Mouse (Mus musculus): ENCODE measurements around the gene Ift57. TPM values are rescaled to one million over a fixed set of nuclear protein-coding genes. Genes with fewer than 3 reads are reported as not detected.

Ift57 gene
- total RNA-seq (2021): 10 to 100 TPM; 49.6 to 50.2 TPM
- long read RNA-seq, experiment 1, transcript Ift57-201 (11 exons, 2,601 nt): major isoform, 48 of 64 reads
- long read RNA-seq, experiment 1, partial matches to known transcripts: 9 of 64 reads
- long read RNA-seq, experiment 1, other reads (novel, unspliced or antisense): 7 of 64 reads
- long read RNA-seq, experiment 2, transcript Ift57-201 (11 exons, 2,601 nt): major isoform, 77 of 86 reads
- long read RNA-seq, experiment 2, partial matches to known transcripts: 4 of 86 reads
- long read RNA-seq, experiment 2, other reads (novel, unspliced or antisense): 5 of 86 reads

DNA sequence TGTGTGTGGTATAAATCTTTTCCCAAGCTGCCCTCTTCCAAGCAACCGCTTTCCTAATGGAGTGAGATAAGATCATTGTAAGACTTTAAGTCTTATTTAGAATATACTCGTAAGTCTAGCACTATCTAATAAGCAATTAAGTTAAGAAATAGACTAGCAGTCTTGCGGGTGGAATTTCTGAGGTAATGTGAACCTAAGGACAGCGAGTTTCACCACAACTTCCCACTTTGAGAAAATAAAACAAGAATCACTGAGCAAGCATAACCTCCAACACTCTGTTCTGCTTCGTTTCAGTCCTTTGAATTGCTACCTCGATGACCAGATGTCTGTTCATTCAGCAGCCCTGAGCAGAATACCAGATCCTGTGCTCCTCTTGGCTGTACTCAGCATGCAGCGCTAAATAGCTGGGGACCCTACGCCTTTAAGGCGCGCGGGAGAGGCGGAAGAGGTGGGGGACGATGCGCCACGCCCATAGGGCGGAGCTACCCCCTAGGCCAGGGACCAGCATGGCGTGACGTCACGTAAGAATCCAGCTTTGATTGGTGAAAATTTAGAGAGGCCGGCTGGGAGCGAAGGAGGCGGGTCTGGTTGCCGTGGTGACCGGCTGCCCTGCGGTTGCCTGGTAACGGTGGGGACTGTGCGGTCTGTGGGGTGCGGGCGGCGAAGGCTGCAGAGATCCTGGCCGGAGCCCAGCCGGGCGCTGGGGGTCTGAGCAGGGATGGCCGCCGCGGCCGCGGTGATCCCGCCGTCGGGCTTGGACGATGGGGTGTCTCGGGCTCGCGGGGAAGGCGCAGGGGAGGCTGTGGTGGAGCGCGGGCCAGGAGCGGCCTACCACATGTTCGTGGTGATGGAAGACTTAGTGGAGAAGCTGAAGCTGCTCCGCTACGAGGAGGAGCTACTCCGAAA, at the start of gene Ift57:
Ift57 (plus strand) TSS at position 614 of the 906 bp plus-strand sequence.
- peak; percentile 97 to 99 for DNase-seq (ENCODE audit: low spot score in 2 of 2)

DNA sequence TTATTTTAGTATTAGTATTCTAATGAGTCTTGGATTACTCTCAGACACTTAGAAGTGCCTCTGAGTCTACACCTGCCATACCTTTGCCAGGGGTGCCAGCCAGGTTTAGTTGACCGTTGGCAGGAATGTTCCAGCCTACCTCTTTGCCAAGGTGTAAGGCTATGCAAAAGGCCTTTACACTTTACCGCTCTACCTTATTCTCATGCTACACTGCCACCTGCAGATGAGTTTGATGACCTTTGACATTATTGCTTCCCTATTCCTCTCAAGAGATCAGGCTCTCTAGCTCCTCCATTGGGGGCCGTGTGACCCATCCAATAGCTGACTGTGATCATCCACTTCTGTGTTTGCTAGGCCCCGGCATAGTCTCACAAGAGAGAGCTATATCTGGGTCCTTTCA, 41.9 kb upstream of the Ift57 start:
- DNase-seq (ENCODE audit: low spot score in 2 of 2): no peak

DNA sequence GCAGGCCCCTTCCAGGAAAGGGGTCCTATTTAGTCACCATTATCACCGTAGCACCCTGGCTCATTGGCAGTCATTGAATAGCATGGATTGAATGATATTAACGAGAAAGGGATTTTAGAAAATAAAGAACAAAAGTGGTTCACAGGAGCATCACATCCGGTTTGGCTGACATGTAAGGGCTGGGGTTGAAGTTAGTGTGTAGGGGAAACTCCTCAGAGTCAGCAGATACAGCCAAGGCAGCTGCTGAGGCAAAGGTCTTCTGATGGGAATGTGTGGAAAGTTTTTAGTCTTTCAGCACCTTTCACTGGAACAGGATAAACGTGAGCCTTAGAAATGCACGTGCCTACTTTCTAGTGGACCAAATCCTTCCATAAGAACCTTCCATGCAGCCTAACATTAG, 41.0 kb upstream of the Ift57 start:
- no peak for DNase-seq (ENCODE audit: low spot score in 2 of 2)

DNA sequence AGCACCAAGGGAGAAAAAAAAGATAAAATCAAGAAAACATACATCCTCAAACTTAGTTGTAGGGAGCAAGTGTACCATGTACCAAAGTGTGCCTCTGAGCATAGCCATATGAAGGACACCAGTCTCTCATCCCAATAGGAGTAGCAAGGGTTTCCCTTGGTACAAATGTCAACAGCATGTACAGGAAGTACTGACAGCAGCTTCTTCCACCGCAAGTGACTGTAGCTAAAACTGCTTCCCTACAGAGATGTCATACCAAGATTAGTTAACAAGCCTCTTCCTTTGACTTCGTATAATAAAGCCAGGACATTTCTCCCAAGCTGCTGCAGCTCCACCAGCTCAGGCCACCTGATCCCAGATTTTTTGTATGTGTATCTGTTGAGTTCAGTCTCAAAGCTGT, 39.9 kb upstream of the Ift57 start:
- DNase-seq (ENCODE audit: low spot score in 2 of 2): no peak

DNA sequence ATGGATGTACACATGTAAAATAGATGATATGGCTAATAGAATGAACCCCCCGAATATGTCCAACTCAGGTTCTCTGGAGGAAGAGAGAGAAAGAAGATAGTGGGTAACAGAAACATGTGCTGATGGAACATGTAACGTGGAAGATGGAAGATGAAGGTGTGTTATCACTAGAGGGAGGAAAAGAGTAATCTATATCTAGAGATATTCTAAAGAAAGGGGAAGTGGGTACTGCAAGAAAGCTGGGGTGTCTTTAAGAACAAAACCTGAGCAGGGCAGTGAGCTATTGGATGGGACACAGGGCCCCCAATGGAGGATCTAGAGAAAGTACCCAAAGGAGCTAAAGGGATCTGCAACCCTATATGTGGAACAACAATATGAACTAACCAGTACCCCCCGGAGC, 38.9 kb upstream of the Ift57 start:
- DNase-seq (ENCODE audit: low spot score in 2 of 2): no peak

DNA sequence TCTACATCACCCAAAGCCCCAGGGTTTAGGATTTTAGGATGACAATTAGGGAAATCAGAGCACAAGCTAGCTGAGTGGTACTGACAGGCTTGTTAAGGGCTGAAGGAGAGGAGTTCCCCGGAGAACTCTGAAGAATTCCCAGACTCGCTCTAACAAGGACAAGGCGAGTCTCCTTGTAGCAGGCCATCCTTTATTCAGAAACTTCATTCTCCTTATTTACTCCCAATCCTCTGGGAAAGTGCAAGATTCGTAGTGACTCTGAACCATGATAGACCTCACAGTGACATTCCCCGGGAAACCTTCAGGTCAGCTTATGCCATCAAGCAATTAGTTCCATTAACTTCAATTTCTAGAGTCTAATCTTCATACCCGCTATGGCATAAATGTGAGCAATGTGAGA, 36.8 kb upstream of the Ift57 start:
- no peak for DNase-seq (ENCODE audit: low spot score in 2 of 2)

DNA sequence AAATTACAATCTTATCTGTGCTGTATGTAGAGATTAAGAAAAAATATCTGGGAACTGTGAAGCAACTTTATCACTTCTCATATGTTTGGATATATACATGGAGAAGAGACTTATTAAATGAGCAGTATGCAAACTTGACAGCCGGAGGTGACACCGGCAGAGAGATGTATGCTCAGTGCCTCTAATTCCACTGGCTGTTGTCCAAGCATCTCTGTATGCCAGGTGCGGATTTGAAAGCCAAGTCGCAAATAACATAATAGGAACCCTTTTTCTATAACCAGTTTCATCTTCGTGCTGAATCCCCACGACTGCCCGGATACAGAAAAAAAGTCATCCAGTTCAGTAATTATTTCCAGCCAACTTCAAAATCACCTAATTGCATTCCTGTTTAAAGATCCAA, 34.4 kb upstream of the Ift57 start:
- no peak for DNase-seq (ENCODE audit: low spot score in 2 of 2)

DNA sequence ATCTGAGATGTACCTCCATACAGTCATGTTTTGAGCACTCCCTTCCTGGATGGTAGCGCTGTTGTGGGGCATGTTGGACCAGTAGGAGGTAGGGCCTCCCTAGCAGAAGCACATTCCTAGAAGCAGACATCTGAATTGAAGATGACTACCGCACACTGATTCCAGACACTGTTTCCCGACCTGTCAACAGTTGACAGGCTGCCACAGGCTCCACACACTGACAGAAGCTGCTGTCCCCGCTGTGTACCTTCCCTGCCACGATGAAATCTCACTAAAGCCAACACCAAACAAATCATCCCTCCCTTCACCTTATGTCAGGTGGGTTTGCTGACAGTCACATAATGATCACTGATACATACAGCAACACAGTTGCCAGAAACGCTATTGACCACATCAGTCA, 19.4 kb upstream of the Ift57 start:
- no peak for DNase-seq (ENCODE audit: low spot score in 2 of 2)

DNA sequence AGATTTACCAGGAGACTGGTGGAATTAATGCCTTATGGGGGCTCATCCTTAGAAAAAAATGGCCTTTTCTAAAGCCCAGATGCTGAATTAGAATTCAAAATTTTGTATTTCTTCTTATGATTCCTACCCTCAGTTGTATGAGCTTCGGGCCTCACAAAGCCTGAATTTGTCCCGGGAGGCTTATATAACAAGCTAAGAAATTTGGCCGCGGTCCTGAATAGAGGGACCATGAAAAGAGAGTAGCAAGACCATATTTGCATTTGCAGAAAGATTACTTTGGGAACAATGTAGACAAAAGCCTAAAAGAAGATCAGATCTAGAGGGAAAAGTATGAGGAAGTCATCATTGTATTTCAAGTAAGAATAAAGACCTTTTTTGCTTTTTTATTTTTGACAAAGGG, 14.1 kb upstream of the Ift57 start:
- DNase-seq (ENCODE audit: low spot score in 2 of 2): no peak

DNA sequence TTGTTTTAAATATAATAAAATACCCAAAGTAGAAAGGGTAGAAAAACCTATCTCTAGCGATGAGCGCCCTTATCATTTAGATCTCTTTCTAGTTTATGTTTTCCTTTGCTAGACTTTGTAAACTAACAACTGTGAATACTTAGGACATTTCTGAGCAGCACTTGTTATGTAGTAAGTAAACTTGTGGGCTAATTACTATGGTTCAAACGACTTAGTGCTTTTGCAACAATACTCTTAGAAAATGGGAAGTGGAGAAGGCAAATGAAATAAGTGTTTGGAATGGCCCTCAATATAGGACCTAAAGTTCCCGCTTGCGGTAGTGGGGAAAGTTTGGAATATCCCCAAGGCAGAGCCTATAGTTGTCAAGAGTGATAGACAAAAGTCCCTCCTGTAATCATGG, 788 bp downstream of the Ift57 start:
- DNase-seq (ENCODE audit: low spot score in 2 of 2): no peak

DNA sequence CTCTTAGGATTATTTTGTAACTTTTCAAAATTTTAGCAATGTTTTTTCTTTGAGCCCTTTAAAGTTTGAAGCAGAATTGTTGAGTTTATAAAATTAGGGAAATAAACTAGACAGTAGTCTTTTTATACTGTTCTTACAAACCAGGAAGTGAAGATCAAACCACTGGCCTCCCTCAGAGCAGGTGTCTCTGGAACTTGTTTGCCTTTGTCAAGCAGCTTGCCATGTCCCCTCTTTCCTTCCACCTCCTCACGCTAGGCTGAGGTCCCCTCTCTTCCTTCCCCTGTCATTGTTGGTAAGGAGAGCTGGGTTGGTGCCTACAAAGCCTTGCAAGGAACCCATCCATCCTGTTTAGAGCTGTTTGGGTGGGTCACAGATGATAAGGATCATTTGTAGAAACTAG, 9.0 kb downstream of the Ift57 start:
- DNase-seq (ENCODE audit: low spot score in 2 of 2): no peak

DNA sequence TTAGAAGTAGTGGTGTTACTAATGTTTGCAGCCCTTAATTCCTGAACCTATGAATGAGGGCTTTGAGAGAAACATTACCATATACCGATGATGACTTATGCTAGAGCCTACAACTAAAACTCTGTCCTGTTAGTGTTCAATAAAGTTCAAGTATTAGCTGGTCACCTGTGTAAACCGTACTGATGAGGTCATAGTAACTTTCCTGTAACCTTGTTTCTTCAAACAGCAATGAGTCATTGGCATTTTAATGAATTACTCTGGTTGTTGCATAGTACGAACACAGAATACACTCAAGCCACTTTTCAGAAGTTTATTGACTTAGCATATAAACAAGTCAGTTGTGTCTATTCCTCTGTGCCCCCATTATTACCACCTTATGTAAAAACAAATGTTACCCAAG, 11.2 kb downstream of the Ift57 start:
- DNase-seq (ENCODE audit: low spot score in 2 of 2): no peak

DNA sequence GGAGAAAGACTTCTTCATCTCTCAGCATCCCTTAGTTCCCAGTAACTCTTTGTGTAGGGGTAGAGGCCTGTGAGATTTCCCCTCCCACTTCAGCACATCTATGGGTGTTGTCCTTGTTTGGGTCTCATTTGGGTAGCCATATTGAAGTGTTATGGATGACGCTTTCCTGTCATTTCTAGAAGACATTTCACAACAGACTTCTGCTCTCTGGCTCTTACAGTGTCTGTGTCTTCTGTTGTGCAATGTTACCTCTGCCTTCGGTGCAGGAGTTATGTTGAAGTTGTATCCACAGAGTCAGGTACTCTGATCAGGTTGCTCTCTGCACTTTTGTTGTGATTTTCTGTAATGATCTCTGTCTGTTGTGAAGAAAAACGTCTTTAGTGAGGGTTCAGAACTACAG, 14.3 kb downstream of the Ift57 start:
- no peak for DNase-seq (ENCODE audit: low spot score in 2 of 2)

DNA sequence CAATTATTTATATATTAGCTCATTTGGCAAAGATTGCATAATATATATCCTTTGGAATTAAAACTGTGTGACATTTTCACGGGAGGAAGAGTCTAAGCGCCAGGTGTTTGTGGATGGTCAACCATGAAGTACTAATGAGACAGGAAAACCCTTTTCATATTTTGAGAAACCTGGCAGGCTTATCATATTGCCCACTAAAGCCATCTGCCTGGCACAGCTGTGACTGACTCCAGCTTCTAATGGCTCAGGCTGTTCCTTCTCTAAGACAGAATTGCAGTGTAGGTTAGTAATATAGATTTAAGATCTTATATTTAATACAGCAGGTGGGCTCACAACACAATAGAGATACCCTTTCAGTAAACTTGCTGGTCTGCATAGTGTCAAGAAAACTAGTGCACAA, 21.6 kb downstream of the Ift57 start:
- no peak for DNase-seq (ENCODE audit: low spot score in 2 of 2)

DNA sequence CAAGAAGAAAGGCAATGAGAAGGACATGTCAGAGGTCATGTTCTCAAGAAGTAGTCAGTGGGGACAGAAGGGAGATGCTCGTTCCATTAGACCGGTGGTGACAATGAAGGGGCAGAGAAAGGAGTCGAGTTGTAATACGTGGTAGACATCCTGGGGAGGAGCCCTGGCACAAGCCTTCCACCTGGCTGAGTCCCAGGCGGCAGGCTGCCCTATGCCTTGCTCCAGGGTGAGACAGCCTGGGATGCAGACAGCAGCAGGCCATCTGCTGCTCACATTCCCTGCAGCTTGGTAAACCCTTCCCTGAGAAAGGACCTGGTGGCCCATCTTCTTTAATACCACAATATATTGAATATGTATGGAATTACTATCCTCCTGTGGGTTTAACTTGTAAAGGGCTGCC, 22.6 kb downstream of the Ift57 start:
- DNase-seq (ENCODE audit: low spot score in 2 of 2): peak; percentile 49 to 64

DNA sequence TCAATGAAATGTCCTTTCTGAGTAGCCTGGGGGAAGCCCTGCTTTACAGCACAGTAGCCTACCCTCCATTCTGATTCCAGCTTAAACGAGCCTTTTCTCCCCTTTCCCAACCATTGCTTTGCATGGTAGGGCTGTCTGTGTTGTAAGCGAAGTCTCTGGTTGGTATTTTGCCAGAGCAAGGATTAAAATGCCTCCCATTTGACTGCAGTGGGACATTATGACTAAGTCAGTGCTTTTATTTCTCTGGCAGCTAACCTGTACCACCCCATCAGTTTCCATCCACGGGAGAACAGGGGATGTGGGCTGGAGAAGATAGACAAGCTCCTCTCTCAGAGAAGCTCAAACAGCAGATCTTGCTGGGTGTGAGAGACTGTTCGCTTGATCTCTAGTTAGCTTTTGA, 24.2 kb downstream of the Ift57 start:
- DNase-seq (ENCODE audit: low spot score in 2 of 2): peak in 1 of 2 experiments; percentile 23

DNA sequence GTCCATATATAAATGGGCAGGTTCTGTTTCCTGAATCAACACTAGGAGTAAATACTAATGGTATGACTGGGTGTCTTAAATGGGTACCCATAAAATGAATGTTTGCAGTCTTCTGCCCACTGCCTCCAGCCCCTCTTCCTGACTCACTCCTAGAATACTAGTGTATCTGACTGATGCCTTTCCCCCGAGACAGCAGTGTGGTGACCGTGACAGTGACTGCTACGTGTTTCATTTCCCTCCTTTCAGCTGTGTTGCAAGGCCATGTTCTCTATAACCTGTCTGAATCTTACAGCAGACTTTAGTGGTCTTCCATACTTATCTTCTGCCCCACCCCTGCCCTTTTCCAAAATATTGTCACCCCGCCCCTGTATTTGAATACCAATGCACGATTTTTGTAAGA, 25.2 kb downstream of the Ift57 start:
- DNase-seq (ENCODE audit: low spot score in 2 of 2): no peak

DNA sequence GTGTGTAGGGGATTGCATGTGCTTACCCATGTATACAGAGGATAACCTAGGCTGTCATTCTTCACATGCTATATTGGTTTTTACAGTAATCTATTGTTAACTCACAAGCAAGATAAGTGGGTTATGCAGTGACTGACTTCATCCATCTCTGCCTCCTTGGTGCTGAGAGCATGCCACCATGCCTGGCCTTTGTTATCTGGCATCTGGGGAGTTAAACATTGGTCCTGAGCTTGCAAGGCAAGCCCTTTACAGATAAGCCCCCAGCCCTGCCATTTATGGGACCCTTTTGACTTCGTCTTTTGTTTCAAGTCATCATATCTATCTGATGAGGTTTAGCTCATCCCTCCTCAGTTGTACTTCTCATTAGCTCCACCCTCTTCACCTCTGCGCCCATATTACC, 25.9 kb downstream of the Ift57 start:
- DNase-seq (ENCODE audit: low spot score in 2 of 2): no peak

DNA sequence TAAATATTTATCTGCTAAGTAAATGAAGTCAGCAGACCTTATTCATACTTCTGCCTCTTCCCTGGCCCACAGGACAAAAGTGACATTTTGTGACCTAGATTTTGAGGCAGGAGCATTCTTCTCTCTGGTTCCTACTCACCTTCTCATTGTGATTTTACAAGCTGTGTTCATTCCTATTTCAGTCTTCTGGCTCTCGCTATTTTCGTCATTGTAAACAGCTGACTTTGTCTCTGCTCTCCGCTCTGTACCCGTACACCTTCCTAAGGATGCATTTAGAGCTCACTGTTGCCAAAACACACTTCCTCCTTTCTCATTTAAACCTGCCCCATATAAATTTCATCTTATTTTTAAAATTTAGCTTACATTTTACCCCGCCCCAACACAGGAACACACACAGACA, 26.4 kb downstream of the Ift57 start:
- DNase-seq (ENCODE audit: low spot score in 2 of 2): no peak

DNA sequence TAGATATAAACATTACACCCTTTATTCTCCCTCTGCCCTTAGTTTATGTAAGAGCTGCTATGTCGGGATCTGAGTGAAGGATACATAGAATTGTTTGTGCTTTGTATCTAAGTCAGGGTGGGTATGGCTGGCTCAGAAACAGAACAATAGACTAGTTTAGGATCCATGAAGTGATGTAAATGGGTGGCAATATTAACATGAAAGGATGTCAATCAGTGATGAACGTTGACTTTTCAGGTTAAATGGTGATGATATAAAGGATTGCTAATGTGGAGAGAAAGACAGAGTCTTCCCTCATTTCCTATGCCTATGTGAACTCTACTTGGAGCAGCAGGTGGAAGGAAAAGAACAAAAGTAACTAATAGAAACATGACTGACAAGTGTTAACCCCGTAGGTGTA, 27.2 kb downstream of the Ift57 start:
- no peak for DNase-seq (ENCODE audit: low spot score in 2 of 2)

DNA sequence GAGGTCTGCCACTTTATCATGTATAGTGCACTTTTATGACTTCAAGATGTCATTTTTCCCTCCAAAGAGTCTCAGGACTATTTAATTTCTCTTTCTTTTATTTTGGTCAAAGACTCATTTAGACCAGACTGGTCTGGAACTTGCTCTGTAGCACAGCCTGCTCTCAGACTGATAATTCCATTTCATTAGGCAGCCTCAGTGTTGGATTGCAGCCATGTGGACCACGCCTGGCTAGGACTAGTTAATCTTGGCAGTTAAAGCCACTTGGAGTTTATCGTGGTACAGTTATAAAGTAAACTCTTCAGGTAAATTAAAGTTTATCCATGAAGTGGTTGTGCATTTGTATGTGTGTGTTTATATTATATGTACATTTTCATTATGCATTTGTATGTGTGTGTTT, 27.7 kb downstream of the Ift57 start:
- no peak for DNase-seq (ENCODE audit: low spot score in 2 of 2)

DNA sequence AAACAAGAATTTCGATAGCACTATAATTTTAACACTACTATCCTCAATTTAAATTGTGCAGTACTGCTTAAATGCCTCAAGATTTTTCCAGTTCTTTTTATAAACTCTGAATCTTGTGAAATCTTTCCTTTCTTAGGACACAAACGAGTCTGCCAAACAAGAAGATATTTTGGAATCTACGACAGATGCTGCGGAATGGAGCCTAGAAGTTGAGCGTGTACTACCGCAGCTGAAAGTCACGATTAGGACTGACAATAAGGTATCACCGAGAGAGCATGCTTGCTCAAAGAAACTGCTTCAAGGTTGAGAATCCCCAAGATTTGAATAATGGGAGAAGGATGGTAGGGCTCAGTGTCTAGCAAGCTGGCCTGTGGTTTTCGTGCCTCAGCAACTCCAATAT, 37.5 kb downstream of the Ift57 start:
- peak in 1 of 2 experiments; percentile 17 for DNase-seq (ENCODE audit: low spot score in 2 of 2)

DNA sequence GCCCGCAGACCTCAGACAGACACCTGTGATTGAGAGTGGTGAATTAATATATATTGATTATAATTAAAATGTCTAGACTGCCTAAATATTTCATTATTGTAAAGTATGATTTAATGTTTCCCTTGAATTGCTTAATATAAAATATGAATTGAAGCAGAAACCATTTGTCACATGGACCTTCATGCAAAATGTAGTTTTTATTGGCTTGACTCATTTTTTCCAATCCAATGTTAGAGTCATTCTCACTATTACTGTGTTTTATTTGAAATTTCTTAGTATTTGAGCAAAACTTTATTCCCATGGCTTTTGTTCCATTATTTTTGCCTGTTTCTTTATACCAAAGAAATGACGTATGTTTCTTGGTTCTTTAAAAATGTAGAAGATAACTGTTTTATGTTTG, 48.3 kb downstream of the Ift57 start:
- no peak for DNase-seq (ENCODE audit: low spot score in 2 of 2)

All from layer of hippocampus, postnatal 14 days (tissue).